Mouse (Mus musculus) lung, postnatal 0 days (tissue): ENCODE results near the gene Mafg.

ENCODE experiments used
- CTCF ChIP-seq: IDR thresholded peaks from 2 replicates; pipeline ENCODE4 v1.5.1; 2016; ENCODE audit warnings: antibody characterized with exemption, mild to moderate bottlenecking
- EP300 ChIP-seq: IDR thresholded peaks from 2 replicates; pipeline ENCODE4 v1.6.1; 2016; ENCODE audit warnings: antibody characterized with exemption, mild to moderate bottlenecking, control low read depth

GRCm38 (mm10) chr11:120673594-120674122, 40.3 kb upstream of the Mafg start:
- TF ChIP-seq CTCF (no peak), EP300 (no peak)
